Mouse (Mus musculus): ENCODE data around the gene Snx30. TPM values are rescaled to one million over a fixed set of nuclear protein-coding genes. Genes with fewer than 3 reads are reported as not detected.
A peak's percentile ranks its signal among the peaks of the same experiment; 100 is the strongest.
"Not testable (repeated sequence)": the region's sequence is repeated elsewhere in the genome, so short reads cannot be mapped to it uniquely, and the experiment has no call there.

The Snx30 gene
- polyA plus RNA-seq, 1 experiment, result 24.7 TPM

GRCm38 (mm10) chr4:59785412-59785811 is 20.2 kb upstream of the Snx30 start:
- Histone ChIP-seq H3K27me3 (ENCODE audit: control insufficient read depth, insufficient read depth, low read length) (no peaks in the 10 kb centered on the region), H3K4me3 (replicated peaks; ENCODE audit: insufficient read depth, low read depth, low read length) (no peak overlapping the region), H3K27ac (ENCODE audit: insufficient read depth, low read length) (no peak overlapping the region), H3K4me1 (ENCODE audit: control insufficient read depth, insufficient read depth, low read length) (no peaks in the 10 kb centered on the region)
- 25% methylated on average over 2 of the region's 2 CpGs for WGBS
- no peak for DNase-seq
- TF ChIP-seq CTCF (IDR thresholded peaks at IDR 0.05; ENCODE audit: borderline replicate concordance, insufficient read depth, low read depth, low read length) (no peak), POLR2A (IDR thresholded peaks at IDR 0.05; ENCODE audit: borderline replicate concordance, insufficient read depth, low read length) (no peak)

GRCm38 (mm10) chr4:59786661-59787060 is 19.0 kb upstream of the Snx30 start:
- peak; percentile 68 to 84 for DNase-seq
- no peak for TF ChIP-seq POLR2A (IDR thresholded peaks at IDR 0.05; ENCODE audit: borderline replicate concordance, insufficient read depth, low read length)
- peak; percentile 96 for TF ChIP-seq CTCF (IDR thresholded peaks at IDR 0.05; ENCODE audit: borderline replicate concordance, insufficient read depth, low read depth, low read length)
- no peak overlapping the region for H3K4me3 ChIP-seq (replicated peaks; ENCODE audit: insufficient read depth, low read depth, low read length)
- H3K4me1 ChIP-seq (ENCODE audit: control insufficient read depth, insufficient read depth, low read length), result no peaks in the 10 kb centered on the region
- no peaks in the 10 kb centered on the region for H3K27me3 ChIP-seq (ENCODE audit: control insufficient read depth, insufficient read depth, low read length)
- H3K27ac ChIP-seq (ENCODE audit: insufficient read depth, low read length), result no peak overlapping the region
- 2% methylated on average over 7 of the region's 7 CpGs for WGBS

GRCm38 (mm10) chr4:59787126-59787525 is 18.5 kb upstream of the Snx30 start:
- no peaks in the 10 kb centered on the region for H3K27me3 ChIP-seq (ENCODE audit: control insufficient read depth, insufficient read depth, low read length)
- WGBS, result 50% methylated on average over 6 of the region's 6 CpGs
- no peak overlapping the region for H3K4me3 ChIP-seq (replicated peaks; ENCODE audit: insufficient read depth, low read depth, low read length)
- H3K4me1 ChIP-seq (ENCODE audit: control insufficient read depth, insufficient read depth, low read length), result no peaks in the 10 kb centered on the region
- TF ChIP-seq CTCF (IDR thresholded peaks at IDR 0.05; ENCODE audit: borderline replicate concordance, insufficient read depth, low read depth, low read length) (no peak), POLR2A (IDR thresholded peaks at IDR 0.05; ENCODE audit: borderline replicate concordance, insufficient read depth, low read length) (no peak)
- DNase-seq, result no peak
- H3K27ac ChIP-seq (ENCODE audit: insufficient read depth, low read length), result no peak overlapping the region

- no peak for TF ChIP-seq POLR2A (IDR thresholded peaks at IDR 0.05; ENCODE audit: borderline replicate concordance, insufficient read depth, low read length)
- TF ChIP-seq CTCF (IDR thresholded peaks at IDR 0.05; ENCODE audit: borderline replicate concordance, insufficient read depth, low read depth, low read length), result no peak
- no peak for DNase-seq
- no peaks in the 10 kb centered on the region for H3K27me3 ChIP-seq (ENCODE audit: control insufficient read depth, insufficient read depth, low read length)
Observed at GRCm38 (mm10) chr4:59789015-59789414, 16.6 kb upstream of the Snx30 start.

GRCm38 (mm10) chr4:59793626-59794025 is 12.0 kb upstream of the Snx30 start:
- H3K4me3 ChIP-seq (replicated peaks; ENCODE audit: insufficient read depth, low read depth, low read length); H3K27me3 ChIP-seq (ENCODE audit: control insufficient read depth, insufficient read depth, low read length); H3K4me1 ChIP-seq (ENCODE audit: control insufficient read depth, insufficient read depth, low read length); DNase-seq; H3K27ac ChIP-seq (ENCODE audit: insufficient read depth, low read length): not testable (repeated sequence)
- TF ChIP-seq CTCF (IDR thresholded peaks at IDR 0.05; ENCODE audit: borderline replicate concordance, insufficient read depth, low read depth, low read length), result 0 out of 2 replicates have a peak, but pooled peaks have one; percentile 9
- WGBS, result 81% methylated on average over 2 of the region's 2 CpGs

More at GRCm38 (mm10) chr4:59789015-59789414, 16.6 kb upstream of the Snx30 start:
- Histone ChIP-seq H3K4me3 (replicated peaks; ENCODE audit: insufficient read depth, low read depth, low read length) (no peak overlapping the region), H3K4me1 (ENCODE audit: control insufficient read depth, insufficient read depth, low read length) (no peaks in the 10 kb centered on the region), H3K27ac (ENCODE audit: insufficient read depth, low read length) (no peak overlapping the region)

GRCm38 (mm10) chr4:59794116-59794515 is 11.5 kb upstream of the Snx30 start:
- 81% methylated on average over 2 of the region's 2 CpGs for WGBS
- H3K27me3 ChIP-seq (ENCODE audit: control insufficient read depth, insufficient read depth, low read length), result no peaks in the 10 kb centered on the region
- no peak overlapping the region for H3K4me3 ChIP-seq (replicated peaks; ENCODE audit: insufficient read depth, low read depth, low read length)

GRCm38 (mm10) chr4:59795788-59796455 is 9.7 kb upstream of the Snx30 start:
- TF ChIP-seq POLR2A (IDR thresholded peaks at IDR 0.05; ENCODE audit: borderline replicate concordance, insufficient read depth, low read length), result no peak
- no peak for TF ChIP-seq CTCF (IDR thresholded peaks at IDR 0.05; ENCODE audit: borderline replicate concordance, insufficient read depth, low read depth, low read length)
- H3K27me3 ChIP-seq (ENCODE audit: control insufficient read depth, insufficient read depth, low read length), result no peaks in the 10 kb centered on the region
- DNase-seq, result no peak
- no peak overlapping the region for H3K4me3 ChIP-seq (replicated peaks; ENCODE audit: insufficient read depth, low read depth, low read length)
- no peaks in the 10 kb centered on the region for H3K4me1 ChIP-seq (ENCODE audit: control insufficient read depth, insufficient read depth, low read length)
- WGBS, result 94% methylated on average over 2 of the region's 2 CpGs
- no peak overlapping the region for H3K27ac ChIP-seq (ENCODE audit: insufficient read depth, low read length)

More at GRCm38 (mm10) chr4:59794116-59794515, 11.5 kb upstream of the Snx30 start:
- Histone ChIP-seq H3K4me1 (ENCODE audit: control insufficient read depth, insufficient read depth, low read length) (no peaks in the 10 kb centered on the region), H3K27ac (ENCODE audit: insufficient read depth, low read length) (no peak overlapping the region)
- TF ChIP-seq CTCF (IDR thresholded peaks at IDR 0.05; ENCODE audit: borderline replicate concordance, insufficient read depth, low read depth, low read length) (no peak), POLR2A (IDR thresholded peaks at IDR 0.05; ENCODE audit: borderline replicate concordance, insufficient read depth, low read length) (no peak)
- DNase-seq, result no peak

GRCm38 (mm10) chr4:59800181-59800580 is 5.5 kb upstream of the Snx30 start:
- WGBS, result 83% methylated on average over 5 of the region's 5 CpGs
- Histone ChIP-seq H3K4me1 (ENCODE audit: control insufficient read depth, insufficient read depth, low read length) (no peaks in the 10 kb centered on the region), H3K4me3 (replicated peaks; ENCODE audit: insufficient read depth, low read depth, low read length) (no peak overlapping the region), H3K27me3 (ENCODE audit: control insufficient read depth, insufficient read depth, low read length) (no peaks in the 10 kb centered on the region), H3K27ac (ENCODE audit: insufficient read depth, low read length) (no peak overlapping the region)
- TF ChIP-seq POLR2A (IDR thresholded peaks at IDR 0.05; ENCODE audit: borderline replicate concordance, insufficient read depth, low read length), result no peak
- no peak for TF ChIP-seq CTCF (IDR thresholded peaks at IDR 0.05; ENCODE audit: borderline replicate concordance, insufficient read depth, low read depth, low read length)
- no peak for DNase-seq

All from cerebellum, adult 2 months (tissue).